Mouse (Mus musculus) hindlimb bud, embryonic 11.5 days (tissue): ENCODE measurements around the gene Morn3.
A peak's percentile ranks its signal among the peaks of the same experiment; 100 is the strongest.

Experiments used
- DNase-seq: peaks from one replicate; pipeline ENCODE4 v3.0.0-alpha.2; 2012; ENCODE audit warnings: low read depth, low spot score; ENCODE audit errors: extremely low spot score

Morn3 gene

DNA sequence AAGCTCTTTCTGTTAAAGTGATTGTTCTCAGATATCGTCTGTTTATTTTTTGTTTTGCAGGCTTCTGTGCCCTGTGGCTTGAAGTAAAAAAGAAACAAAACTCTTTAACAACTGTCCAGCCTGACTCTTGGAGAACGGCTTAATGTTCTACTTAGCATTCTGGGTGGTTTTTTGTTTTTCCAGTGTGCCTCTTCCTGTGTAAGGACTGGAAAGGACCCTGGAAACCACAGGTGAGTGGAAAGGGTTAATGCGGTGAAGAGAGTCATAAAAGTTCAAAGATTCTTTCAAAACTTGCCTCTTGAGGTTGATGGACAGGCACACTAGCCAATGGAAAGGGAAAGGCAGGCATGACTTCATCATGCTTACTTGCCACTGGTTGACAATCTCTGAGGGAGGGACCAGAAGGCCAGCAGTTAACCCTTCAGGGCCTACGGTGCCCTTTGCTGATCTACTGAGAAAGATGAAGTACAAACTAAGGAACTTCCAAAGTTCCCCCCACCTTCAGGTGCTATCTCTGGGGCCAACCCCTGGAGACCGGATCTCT, 52.4 kb downstream of the Morn3 start:
- DNase-seq = peak; percentile 100

DNA sequence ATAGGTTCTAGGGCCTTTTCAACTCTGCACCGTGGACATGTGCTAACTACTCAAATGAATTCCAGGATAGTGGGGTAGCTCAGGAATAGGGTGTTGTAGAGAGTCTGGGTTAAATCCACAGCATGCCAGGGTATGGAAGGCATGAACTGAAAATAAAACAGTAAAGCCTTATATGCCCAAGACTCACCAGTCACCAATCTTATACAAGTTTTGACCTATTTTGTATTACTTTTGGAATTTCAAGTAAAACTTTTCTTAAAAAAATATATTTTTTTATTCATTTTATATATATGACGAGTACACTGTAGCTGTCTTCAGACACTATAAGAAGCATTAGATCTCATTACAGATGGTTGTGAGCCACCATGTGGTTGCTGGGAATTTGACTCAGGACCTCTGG, 53.0 kb downstream of the Morn3 start:
- DNase-seq = no peak

DNA sequence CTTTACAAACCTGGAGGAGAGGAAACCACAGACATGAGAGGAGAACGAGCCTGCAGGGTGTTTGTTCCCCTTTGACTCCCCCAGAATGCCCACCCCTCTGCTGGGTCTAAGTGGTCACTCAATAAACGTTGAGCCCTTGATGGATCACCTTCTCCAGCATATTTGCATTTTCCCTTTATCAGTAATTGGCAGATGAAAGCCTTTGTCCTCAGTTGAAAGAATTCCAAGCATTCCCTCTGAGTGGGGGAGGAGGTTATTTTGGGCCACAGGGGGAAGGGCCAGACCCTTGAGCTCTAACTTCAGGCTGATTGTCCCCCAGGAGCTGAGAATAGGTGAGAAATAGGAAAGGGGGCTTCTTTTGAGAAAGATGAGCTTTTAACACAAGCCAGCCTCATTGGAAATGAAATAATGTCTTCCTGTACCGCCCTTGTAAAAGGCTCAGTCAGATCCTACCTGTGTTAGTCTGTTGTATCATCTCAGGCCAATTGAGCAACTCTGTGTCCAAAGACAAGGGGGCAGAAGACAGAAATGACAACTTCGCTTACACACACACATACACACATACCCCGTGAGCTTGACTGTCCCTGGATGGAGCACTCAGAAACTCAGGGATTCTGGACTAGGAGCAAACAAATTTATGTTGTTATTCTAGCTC, 55.3 kb downstream of the Morn3 start:
- no peak for DNase-seq

DNA sequence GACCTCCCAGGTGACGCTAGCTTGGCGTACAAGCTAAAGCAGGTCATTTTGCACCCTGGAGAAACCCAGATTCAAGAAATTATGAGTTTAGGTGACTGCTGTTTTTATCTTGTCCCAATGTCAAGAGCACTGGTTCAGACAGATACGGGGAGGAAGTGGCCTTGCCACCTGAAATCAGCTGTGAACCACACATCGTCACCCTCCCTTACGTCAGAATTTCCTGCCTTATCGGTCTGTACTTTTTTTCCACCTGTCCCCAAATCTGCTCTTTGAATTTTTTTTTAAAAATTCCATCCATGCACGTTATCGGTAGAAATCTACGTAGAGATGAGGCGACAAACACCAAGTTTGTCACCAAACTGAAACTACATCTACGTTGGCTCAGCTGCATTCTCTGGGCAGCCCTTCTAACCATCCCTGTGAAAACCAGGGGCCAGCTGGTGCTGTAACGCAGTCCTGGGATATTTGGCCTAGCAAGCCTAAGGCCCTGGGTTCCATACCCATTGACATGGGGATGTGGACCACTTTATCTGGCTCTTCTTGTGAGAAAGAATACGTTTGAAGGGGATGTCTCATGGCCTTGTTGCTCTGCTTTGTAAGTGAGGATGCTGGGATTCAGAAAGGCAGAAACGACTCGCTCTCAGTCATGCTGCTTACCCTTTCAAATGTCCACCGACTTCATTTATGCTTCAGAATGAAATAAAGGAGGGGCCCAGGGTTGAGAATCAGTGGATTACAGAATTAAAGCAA, 56.2 kb downstream of the Morn3 start:
- DNase-seq = no peak

DNA sequence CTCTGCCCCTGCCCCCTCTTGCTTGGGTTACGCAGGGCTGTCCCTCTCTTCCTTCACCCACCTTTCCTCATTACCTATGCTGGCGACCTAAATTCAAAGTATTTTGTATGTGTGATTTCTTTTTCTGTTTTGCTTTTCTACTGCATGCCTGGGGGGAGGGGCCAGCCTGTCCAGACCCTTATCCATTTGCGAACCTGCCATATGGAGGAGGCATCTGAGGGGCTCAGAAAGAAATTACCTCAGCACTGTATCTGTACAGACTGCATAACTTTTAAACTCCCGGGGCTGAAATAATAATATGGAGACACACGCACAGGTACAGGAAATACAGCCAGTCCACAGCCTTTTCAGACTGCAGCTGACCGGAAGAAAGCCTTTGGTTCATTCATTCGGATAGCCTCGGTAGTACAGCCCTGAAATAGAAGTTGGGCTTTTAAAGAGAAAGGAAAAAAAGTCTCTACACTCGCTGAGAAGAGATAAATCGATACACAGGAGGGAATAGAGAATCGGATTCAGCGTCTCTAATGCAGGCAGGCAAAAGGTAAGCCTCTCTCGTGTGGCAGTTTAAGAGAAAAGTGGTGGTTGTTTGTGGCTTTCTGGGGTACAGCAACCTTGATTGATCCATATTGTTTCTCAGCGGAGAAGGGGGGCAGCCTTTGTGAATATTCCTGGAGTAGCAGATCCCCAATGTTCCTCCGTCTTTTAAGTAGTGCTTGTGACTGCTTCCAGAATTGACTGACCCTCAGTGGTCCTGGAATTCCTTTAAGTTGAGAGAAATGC, 57.1 kb downstream of the Morn3 start, which contains the start of gene Kdm2b:
Gene Kdm2b (minus strand): TSS at position 273 of the 780 bp plus-strand sequence.
- no peak for DNase-seq

DNA sequence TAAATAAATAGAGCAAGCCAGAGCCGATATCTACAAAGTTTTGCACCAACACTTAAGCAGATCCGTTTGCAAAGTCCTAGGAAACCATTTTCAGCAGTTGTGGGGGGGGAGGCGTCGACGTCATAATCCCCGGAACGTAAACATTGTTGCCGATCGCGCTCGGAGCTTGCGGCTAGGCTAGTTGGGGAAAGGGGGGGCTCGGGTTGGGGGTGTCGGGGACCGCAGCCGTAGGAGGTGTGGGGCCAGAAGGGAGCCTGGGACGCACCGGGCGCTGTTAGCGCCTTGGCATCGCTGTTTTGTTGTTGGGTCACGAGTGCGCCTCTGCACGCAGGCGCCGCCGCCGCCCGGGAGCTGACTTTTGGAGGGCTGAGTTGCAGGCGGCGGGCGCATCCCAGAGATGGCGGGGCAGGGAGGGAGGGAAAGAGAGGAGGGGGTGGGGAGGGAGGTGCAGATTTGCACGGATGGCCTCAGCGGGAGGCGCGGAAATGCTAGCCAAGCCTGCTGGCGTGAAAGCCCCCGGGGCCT, 57.8 kb downstream of the Morn3 start:
- DNase-seq = no peak

DNA sequence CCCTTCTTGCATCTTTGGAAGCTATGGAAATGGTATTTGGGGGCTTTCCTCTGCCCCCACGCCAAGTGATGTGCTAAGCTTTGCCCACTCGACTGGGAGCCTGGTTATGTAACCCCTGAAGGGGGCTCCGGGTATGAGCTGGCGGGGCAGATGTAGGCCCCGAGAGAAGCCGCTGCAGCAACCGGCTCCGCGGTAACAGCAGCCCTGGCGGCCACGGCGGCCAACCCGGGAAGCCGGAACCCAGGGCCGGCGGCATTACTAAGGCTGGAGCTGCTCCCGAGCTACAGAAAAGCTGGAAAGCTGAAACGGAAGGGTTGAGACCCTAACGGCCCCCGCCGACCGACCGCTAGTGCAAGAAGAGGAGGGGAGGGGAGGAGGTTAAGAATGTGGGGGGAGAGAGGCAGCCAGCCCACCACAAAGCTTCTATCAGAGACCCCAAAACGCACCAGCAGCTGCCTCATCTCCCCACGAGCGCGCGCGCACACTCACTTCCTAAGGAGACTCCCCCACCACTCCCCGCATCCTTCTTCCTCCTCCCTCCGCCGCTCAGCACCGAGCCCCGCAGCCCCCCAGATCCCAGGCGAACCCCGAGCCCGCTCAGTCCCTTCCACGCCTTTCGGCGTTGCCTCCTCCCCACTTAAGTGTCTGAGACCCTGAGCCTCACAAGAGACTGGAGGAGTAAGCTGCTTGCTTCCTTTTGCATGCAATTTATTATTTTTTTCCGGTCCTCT, 58.6 kb downstream of the Morn3 start:
- no peak for DNase-seq

DNA sequence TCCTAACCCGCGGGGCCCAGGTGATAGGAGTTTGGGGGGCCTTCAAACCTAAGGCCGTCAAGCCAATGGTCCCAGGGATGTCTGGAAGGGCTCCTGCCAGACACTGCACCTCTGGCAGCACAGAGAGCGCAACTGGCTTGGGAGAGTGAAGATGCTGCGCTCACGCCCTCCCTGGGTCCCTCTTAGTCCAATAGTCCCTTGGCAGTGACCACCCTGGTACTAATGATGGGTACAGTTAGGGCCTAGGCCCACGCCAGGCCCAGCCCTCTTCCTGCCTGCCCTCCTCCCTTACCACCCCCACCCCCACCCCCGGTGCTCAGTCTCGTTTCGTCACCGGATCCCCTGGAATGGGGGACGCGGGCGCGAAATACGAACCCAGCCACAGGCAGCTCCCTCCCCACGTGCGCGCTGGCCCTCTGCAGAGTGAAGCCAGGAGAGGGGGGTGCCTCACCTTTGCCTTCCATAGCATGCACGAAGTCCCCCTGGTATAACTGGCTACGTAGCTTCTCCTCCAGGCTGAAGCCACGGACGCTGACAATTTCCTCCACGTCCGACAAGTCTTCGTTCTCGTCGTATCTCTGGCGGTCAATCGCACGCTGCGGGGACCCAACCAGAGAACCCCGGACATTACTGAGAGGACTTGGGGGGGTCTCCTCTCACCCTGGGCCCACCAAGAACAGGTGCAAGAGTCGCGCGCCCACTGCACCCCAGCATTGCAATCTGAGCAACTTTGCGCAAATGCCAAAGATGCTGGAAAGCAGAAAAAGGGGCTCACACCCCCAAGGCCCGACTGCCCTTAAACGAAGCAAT, 59.4 kb downstream of the Morn3 start:
- no peak for DNase-seq

DNA sequence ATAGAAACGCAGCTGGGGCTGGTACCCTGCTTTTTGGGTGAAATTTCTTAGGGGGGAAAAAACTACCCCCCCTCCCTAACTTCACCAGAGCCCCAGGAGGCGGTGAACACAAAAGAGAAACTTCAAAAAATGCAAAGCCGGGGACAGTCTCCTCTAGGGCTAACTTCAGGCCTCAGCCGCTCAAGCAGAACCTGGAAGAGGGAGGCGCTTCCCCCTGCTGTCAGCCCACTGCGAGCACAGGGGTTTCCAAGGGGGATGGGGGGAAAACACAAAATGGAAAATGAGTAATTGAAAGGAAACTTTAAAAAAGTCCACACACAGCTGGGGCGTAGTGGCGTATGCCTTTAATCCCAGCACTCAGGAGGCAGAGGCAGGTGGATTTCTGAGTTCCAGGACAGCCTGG, 60.7 kb downstream of the Morn3 start:
- no peak for DNase-seq
